Mouse (Mus musculus): Measurements from ENCODE around the gene Gstm2.

- TF ChIP-seq POLR2A (IDR thresholded peaks at IDR 0.05; ENCODE audit: control insufficient read depth, extremely low read depth, insufficient read depth, low read length, poor library complexity) (no peak), CTCF (IDR thresholded peaks at IDR 0.05; ENCODE audit: borderline replicate concordance, control insufficient read depth, extremely low read depth, insufficient read depth, low read length, poor library complexity) (no peak)
Observed at GRCm38 (mm10) chr3:107945729-107946128, 40.5 kb downstream of the Gstm2 start.
